Mouse (Mus musculus) urinary bladder, adult 2 months (tissue): ENCODE data around the gene Ankrd27. TPM values are rescaled to one million over a fixed set of nuclear protein-coding genes. Genes with fewer than 3 reads are reported as not detected.
"Not testable (repeated sequence)": the region's sequence is repeated elsewhere in the genome, so short reads cannot be mapped to it uniquely, and the experiment has no call there.

Experiments used
- DNase-seq: peaks from one replicate; pipeline ENCODE4 v3.0.0; 2022; ENCODE audit warnings: low spot score
- polyA plus RNA-seq: library from polyadenylated mRNA; depleted of rRNA; stranded (reverse); fragments of >200 nt; gene quantifications from 2 replicates; pipeline ENCODE4 v1.2.3, GENCODE M21; 2012; rRNA removed

The Ankrd27 gene
- 27.8 and 31.1 TPM in 2 replicates for polyA plus RNA-seq

DNA sequence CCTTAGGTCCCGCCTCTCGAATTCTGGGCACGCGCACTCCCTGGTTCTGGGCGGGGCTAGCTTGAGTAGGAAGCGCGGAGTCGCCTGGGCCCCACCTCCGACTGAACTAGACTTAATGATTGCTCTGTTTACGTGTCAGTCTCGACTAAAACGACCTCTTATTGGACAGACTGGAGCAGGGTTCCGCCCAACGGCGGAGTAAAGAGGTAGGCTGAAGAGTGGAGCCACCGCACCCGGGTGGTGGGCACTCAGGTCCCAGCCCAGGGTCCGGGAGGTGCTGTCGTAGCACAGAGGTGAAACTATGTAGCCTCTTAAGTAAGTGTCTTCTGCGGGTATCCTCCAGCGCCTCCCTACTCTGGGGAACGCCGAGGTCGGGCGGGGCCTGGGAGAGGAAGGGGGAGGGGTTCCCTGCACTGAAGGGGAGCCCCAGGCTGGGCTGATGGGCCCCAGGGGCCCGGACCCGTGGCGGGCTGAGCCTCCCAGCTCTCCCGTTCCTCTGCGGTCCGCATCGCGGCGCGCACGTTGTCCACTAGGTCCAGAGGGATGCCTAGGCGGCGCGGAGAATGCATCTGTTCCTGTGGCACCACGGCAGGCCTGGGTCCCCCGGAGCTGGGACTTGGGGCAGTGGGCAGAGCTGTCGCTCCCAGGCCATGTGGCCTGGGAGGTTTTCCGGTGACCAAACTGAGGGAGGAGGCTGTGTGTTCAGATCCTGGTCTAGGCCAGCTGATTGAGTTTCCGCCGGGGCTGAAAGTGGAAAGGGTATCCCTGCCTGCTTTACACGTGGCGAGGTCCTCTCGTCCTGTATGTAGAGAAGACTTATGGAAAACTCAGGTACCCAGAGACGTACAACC is at the start of gene Ankrd27:
TSS of gene Ankrd27 (plus strand) at position 190 of the 851 bp plus-strand sequence.
- DNase-seq: peak; percentile 74

DNA sequence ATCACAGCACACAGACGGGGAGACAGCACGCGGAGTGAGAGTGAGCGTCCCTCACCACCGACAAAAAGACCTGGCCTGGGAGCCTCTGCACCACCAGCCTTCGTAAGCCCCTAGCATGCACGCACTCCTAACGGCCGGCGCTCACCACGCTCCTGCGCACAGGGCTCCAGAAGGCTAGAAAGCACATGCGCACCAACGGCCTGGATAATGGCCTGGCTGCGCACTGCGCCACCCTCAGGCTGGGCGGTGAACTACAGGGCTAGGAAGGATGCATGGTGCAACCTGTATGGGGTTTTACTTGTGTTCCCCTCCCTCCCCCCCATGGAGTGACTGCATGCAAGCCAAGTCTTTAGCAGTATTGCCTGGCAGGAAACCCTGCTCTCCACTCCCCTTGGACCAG is 48.5 kb upstream of the Ankrd27 start, which contains the start of gene Tdrd12:
TSS of gene Tdrd12 (minus strand) at position 184 of the 400 bp plus-strand sequence.
- no peak for DNase-seq

DNA sequence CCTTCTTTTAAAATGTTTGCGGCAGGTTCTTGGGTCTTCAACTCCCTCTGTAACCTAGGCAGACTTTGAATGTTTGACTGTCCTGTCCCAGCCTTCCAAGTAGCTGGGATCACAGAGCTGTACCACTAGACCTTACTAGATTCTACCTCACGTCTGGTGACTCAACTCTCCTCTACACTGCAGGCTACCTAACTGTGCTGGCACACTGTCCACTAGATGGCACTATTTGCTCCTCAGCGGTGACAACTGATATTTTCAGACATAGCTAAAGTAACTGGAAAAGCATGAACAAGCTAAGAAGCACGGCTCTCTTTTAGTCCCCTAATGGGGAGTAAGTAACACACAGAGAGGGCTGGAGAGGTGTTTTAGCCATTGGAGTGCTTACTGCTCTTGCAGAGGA is 40.2 kb upstream of the Ankrd27 start:
- no peak for DNase-seq

- no peak for DNase-seq
Observed at GRCm38 (mm10) chr7:35553751-35554604, 32.1 kb upstream of the Ankrd27 start.

DNA sequence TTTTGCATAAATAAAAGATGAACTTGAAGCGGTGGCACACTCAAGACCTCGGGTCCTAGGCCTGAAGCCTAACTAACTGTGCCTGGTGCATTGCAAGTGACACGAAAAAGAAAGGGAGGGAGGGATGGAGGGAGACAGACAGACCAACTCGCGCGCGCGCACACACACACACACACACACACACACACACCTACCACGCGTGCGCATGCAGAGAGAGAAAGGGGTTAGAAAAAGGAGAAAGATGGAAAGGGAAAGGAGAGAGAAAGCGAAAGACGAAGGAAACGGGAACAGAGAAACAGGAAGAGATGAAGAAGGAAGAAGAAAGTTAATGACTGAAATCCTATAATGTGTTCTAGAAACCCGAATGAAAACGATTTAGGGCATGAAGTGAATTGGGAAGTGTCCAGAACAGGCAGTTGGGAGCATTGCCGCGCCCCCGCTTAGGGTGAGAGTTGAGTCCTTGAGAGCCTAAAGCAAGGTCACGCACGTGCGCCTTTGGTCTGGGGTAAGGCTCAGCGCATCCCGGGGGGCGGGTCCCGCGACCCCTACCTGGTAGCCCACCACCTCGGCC is 31.4 kb upstream of the Ankrd27 start:
- no peak for DNase-seq

GRCm38 (mm10) chr7:35555224-35556204 is 30.5 kb upstream of the Ankrd27 start:
- peak; percentile 83 for DNase-seq

DNA sequence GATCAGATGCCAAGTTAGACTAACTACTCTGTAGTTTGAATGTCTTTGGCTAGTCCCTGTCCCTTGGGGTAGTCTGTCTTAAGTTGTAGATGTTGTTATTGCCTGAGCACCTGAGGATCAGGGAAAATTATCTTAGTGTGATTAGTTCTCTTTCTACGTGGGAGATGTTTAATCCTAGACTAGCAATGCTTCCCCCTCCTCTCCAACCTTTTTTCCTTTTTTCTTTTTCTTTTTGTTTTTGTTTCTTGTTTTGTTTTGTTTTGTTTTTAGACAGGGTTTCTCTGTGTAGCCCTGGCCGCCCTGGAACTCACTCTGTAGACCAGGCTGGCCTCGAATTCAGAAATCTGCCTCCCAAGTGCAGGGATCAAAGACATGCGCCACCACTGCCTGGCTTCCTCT is 29.8 kb upstream of the Ankrd27 start, which contains the start of gene Nudt19:
TSS of gene Nudt19 (minus strand) at position 100 of the 399 bp plus-strand sequence.
- no peak for DNase-seq

- no peak for DNase-seq
Observed at GRCm38 (mm10) chr7:35556905-35557304, 29.1 kb upstream of the Ankrd27 start.

- no peak for DNase-seq
Observed at GRCm38 (mm10) chr7:35557577-35557976, 28.5 kb upstream of the Ankrd27 start.

GRCm38 (mm10) chr7:35558681-35559080 is 27.4 kb upstream of the Ankrd27 start:
- DNase-seq: no peak

DNA sequence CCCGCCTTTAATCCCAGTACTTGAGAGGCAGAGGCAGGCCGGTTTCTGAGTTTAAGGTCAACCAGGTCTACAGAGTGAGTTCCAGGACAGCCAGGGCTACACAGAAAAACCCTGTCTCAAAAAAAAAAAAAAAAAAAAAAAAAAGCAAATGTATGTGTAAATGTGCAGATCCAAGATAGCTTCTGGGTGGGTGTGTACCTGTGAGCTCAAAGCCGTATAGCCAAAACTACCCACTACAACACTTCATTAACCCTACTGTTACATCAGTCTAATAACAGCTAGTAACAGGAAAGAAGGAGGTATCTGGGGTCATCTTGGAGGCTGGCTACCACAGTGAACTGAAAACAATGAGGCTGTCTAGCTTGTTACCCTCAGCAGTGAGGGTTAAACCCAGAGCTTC is 26.2 kb upstream of the Ankrd27 start:
- DNase-seq: no peak

GRCm38 (mm10) chr7:35563071-35563470 is 23.0 kb upstream of the Ankrd27 start:
- no peak for DNase-seq

- DNase-seq: no peak
Observed at GRCm38 (mm10) chr7:35564067-35564865, 21.8 kb upstream of the Ankrd27 start.

DNA sequence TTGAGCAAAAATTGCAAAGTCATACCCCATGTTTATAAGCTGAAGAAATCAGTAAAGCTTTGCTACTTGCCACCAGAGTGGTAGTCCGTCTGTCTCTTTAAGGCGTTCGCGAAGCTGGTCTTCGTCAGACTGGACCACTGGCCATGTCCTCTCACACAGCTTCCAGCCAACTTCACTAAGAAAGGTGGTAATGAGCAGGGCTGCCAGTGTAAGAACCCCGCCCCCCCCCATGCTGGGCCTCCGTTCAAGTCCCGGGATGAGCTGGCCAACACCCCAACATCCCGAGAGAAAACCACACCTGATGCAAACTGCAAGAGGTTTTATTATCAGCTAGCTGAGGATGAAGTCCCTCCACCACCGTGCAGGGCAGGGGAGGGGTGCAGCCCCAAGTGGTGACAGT is 21.2 kb upstream of the Ankrd27 start:
- not testable (repeated sequence) for DNase-seq

DNA sequence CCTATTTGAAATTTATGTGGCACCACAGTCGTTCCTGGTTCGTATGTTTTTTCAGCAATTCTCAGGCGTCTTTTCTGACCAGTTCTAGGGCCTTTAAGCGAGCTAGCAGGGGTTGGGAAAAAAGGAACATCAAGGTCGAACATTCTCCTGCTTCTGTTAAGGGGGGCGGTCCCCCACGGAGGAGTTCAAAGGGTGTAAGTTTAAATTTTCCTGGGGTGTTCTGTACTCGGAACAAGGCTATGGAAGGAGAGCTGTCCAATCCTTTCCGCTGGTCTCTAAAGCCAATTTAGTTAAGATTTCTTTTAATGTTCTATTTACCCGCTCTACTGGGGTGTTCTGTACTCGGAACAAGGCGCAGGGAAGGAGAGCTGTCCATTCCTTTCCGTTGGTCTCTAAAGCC is 20.1 kb upstream of the Ankrd27 start:
- DNase-seq: not testable (repeated sequence)

DNA sequence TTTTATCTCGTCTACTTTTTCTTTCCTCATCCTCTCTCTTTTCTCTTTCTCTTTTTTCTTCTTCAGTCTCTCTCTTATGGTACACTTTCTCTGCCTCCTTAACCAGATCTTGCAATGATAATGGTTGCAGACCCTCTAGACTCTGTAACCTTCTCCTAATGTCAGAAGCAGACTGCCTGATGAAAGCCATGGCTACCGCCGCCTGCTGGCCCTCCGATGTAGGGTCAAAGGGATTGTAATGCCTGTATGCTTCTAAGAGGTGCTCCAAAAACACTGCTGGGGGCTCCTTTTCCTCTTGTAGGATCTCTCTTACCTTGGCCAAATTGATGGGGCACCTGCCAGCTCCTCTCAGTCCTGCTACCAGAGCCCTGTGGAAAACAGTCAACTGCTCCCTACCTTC is 16.3 kb upstream of the Ankrd27 start:
- DNase-seq: not testable (repeated sequence)

DNA sequence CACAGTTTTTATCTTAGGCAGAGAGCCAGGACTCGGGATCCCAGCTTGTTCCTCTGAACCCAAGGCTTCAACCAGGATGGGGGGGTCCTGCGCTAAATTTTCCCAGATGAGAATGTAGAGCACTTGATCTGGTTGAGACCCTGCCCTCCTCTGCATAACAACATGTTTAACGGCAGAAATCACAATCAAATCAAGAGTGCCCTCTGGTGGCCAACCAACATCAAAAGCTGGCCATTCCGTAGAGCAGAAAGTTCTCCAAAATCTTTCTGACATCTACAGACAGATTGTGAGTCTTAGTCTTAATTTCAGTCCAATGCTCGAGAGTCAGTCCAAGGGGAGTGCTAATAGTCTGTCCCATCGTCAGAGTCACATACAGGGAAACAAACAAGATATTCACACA is 15.2 kb upstream of the Ankrd27 start:
- not testable (repeated sequence) for DNase-seq

- DNase-seq: no peak
Observed at GRCm38 (mm10) chr7:35579849-35580248, 6.2 kb upstream of the Ankrd27 start.

DNA sequence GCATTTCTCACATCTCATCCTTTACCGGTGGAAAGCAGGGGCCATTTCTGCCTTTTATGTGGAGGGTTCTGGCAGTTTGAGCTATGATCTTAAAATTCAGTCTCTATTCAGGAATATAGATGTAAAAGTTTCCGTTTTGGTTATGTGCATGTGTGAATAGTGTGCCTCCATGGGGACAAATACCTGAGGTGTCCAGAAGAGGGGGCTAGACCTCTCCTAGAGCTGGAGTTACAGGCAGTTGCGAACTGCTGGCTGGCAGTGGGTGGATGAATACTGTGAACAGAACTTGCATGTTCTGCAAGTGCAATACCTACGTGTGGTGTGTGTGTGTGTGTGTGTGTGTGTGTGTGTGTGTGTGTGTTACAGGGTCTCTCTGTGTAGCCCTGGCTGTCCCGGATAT is 3.3 kb upstream of the Ankrd27 start:
- DNase-seq: no peak

GRCm38 (mm10) chr7:35583476-35584025 is 2.5 kb upstream of the Ankrd27 start:
- DNase-seq: no peak
